Mouse (Mus musculus) midbrain, embryonic 15.5 days (tissue): ENCODE results near the gene Ttc9b. TPM values are rescaled to one million over a fixed set of nuclear protein-coding genes. Genes with fewer than 3 reads are reported as not detected.

ENCODE experiments used
- ATAC-seq: fragments of 200-750 bp; cut with Nextera tagmentation; replicated peaks from 2 replicates; pipeline ENCODE4 v1.8.0; 2017; ENCODE audit warnings: moderate TSS enrichment
- H3K27ac ChIP-seq: fragments of 300-500 bp; sonication (generic); 2 replicates; pipeline ENCODE4 v1.5.1; 2015; ENCODE audit warnings: mild to moderate bottlenecking, inconsistent platforms
- H3K27me3 ChIP-seq: fragments of 300-500 bp; sonication (generic); replicated peaks from 2 replicates; pipeline ENCODE4 v1.6.1; 2015; ENCODE audit warnings: inconsistent platforms
- H3K36me3 ChIP-seq: fragments of 300-500 bp; sonication (generic); replicated peaks from 2 replicates; pipeline ENCODE4 v1.6.1; 2015; ENCODE audit warnings: inconsistent platforms
- H3K4me1 ChIP-seq: fragments of 300-500 bp; sonication (generic); 2 replicates; pipeline ENCODE4 v1.6.1; 2015; ENCODE audit warnings: inconsistent platforms
- H3K4me2 ChIP-seq: fragments of 300-500 bp; sonication (generic); 2 replicates; pipeline ENCODE4 v1.6.1; 2015; ENCODE audit warnings: inconsistent platforms, mild to moderate bottlenecking, moderate library complexity
- H3K4me3 ChIP-seq: fragments of 300-500 bp; sonication (generic); 2 replicates; pipeline ENCODE4 v1.5.1; 2015; ENCODE audit warnings: mild to moderate bottlenecking, inconsistent platforms
- H3K9ac ChIP-seq: fragments of 300-500 bp; sonication (generic); 2 replicates; pipeline ENCODE4 v1.6.1; 2015; ENCODE audit warnings: mild to moderate bottlenecking, inconsistent platforms
- H3K9me3 ChIP-seq: fragments of 300-500 bp; sonication (generic); 2 replicates; pipeline ENCODE4 v1.6.1; 2016; ENCODE audit warnings: inconsistent platforms
- WGBS: fragments of 180-500 bp; shearing (Covaris S2); methylation state at CpG from one replicate; pipeline ENCODE4 v1.1.7; 2015; ENCODE audit warnings: mixed read lengths; 5-methylcytosine and 5-hydroxymethylcytosine counted together
- polyA plus RNA-seq: library from polyadenylated mRNA; unstranded; fragments of >200 nt; fragmentation: Nextera tagmentation; extraction: Ambion mirVana; gene quantifications from 2 replicates; pipeline ENCODE4 v1.2.1, GENCODE M21; 2015

Ttc9b gene
- polyA plus RNA-seq, result 71.9 and 74.4 TPM in 2 replicates

DNA sequence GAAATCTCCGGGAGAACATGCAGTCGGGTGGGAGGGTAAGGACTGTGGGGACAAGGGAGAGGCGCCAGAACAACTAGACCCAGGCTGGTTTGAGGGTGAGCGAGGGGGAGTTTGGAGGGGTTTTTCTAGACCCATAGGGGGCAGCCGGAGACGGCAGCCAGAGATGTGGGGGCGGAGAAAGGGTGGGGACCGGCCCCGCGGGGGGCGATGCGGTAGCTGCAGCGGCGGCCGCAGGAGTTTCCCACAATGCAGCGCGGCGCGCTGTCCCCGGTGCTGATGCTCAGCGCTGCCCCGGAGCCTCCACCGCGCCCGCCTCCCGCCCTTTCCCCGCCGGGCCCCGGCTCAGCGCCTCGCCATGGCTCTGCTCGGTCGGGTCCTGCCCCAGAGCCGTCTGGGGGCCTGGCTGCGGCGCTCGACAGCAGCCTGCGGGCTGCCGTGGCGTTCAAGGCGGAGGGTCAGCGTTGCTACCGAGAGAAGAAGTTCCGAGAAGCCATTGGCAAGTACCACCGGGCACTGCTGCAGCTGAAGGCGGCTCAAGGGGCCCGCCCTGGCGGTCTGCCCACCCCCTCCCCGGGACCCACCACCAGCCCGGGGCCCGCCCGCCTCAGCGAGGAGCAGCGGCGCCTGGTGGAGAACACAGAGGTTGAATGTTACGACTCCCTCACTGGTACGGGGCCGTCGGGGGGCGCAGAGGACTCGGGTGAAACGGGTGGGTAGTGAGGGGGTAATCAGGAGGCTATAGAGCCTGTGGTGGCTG is at the start of gene Ttc9b:
Gene Ttc9b, plus strand, starts transcription at position 235 of the 757 bp plus-strand sequence.
- H3K9ac ChIP-seq, result peak within 1 kb of the TSS; percentile 85
- no peaks in the 10 kb centered on the region; the same call in 1 of the 2 replicates for H3K27me3 ChIP-seq
- H3K4me2 ChIP-seq, result peak within 1 kb of the TSS; percentile 77
- peak within 1 kb of the TSS; percentile 84 for H3K4me3 ChIP-seq
- peak; percentile 80 for ATAC-seq
- H3K36me3 ChIP-seq, result peaks cover 7% of the 10 kb centered on the region
- peaks cover 27% of the 10 kb centered on the region for H3K4me1 ChIP-seq
- no peaks in the 10 kb centered on the region for H3K9me3 ChIP-seq
- 2% methylated on average over 58 of the region's 62 CpGs for WGBS
- H3K27ac ChIP-seq, result peak within 1 kb of the TSS; percentile 97

DNA sequence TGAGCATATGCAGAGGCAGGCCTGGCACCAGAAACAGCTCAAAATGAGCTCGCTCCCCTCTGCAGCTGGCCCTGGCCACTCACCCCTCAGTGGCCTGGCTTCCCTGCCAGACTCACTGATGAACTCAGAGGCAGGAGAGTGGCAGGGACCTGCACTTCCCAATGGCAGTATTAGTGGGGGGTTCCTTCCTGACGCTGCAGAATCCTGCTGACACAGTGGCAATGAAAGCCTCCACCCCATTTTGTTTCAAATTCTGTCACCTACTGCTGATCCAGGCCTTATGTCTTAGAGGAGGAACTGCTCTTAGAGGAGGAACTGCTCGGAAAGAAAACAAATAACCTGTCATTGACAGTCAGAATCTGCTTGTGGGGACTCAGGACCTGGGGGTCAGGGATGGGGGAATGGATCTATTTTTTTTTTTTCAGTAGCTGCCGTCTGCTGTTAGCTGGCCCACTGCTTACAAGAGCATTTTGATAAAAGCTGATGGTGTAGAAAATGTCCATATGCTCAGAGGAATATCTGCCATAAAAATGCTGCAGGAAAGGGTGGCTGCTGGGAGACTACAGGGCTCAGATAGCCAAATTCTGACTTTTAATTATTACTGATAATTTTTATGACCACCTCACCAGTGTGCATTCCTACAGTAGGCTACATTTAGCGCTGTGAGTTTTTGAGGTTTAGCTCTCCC is 48.9 kb upstream of the Ttc9b start:
- Histone ChIP-seq H3K4me1 (peaks cover 16% of the 10 kb centered on the region), H3K36me3 (0 out of 2 replicates have a peak, but pooled peaks cover 4% of the 10 kb centered on the region), H3K27ac (peak overlapping the region; percentile 58), H3K9ac (no peak overlapping the region; the same call in 1 of the 2 replicates), H3K9me3 (no peaks in the 10 kb centered on the region), H3K4me2 (no peak overlapping the region), H3K4me3 (no peak overlapping the region), H3K27me3 (no peaks in the 10 kb centered on the region)
- no peak for ATAC-seq
- 54% methylated on average over 5 of the region's 5 CpGs for WGBS

DNA sequence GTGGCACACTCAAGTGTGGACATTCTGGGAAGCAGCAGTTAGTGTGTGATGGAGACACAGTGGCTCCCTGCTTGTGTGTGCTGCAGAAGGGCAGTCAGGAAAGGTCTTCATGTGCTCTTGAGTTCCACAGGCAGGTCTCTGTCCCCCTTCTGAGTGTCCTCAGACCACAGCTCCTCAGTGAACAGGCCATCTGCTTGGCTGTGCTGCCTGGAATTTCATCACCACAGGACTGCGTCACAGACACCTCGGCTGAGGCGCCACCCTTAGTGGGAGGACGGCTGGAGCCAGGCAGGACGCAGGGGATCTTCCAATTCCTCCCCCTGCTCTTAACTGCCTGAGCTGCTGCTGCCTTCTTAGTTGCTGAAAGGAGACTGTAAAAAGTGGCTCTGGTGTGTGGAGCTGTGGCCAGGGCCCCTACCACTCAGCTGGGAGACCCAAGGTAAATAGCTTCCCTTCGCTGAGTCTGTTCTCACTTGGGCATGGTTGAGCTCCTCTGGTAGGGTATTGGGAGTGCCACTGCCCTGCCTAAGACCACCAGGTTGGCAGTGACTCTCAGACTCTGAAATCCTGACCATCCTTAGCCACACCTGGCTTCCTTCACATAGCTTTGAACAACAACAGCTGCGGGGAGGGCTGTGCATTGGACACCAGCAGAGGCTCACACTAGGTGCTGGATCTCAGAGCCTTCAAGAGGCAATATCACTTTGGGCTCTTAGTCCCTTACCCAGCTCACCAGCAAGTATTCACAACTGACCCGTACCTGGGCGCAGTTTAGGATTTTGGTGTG is 48.0 kb upstream of the Ttc9b start:
- no peak overlapping the region for H3K4me2 ChIP-seq
- 0 out of 2 replicates have a peak, but pooled peaks cover 4% of the 10 kb centered on the region for H3K36me3 ChIP-seq
- 74% methylated on average over 9 of the region's 9 CpGs for WGBS
- peaks cover 16% of the 10 kb centered on the region for H3K4me1 ChIP-seq
- no peaks in the 10 kb centered on the region for H3K9me3 ChIP-seq
- no peak overlapping the region for H3K4me3 ChIP-seq
- H3K9ac ChIP-seq, result no peak overlapping the region; the same call in 1 of the 2 replicates
- peak overlapping the region; percentile 58; the same call in 1 of the 2 replicates for H3K27ac ChIP-seq
- ATAC-seq, result no peak
- H3K27me3 ChIP-seq, result no peaks in the 10 kb centered on the region

DNA sequence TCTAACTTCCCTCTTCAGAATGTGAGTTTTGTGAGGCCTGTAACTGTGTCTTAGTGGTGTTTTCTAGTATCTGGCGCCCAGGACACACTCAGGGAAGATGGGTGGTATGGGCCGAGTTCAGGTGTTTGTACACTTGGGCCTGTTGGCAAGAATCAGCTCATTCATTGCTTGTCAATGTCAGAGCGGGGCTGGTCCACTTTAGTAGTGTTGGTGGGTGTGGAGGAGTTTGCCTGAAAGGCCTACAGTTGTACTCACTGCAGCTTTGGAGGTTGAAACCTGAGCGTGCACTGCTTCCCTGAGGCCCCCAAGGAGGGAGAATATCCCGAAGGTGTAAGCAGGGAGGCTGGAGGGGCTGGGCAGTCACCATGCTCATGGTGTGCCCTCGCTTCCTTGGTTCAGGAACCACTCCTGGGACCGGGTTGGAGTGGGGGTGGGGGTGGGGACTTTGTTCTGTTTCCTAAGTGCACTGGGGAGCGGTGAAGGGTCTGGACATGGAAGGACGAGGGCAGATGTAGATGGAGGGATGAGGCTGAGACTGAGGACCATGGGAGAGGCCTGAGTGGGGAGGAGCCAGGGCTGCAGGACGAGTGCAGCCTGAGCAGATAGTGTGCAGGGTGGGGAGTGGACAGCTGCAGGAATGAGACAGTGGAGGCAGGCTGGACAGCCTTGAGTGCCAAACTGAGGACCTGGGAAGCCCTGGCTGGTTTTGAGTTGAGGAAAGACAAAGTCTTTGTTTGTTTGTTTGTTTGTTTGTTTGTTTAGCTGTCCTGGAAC is 47.0 kb upstream of the Ttc9b start:
- no peak overlapping the region for H3K9ac ChIP-seq
- 0 out of 2 replicates have a peak, but pooled peaks cover 4% of the 10 kb centered on the region for H3K36me3 ChIP-seq
- WGBS, result 69% methylated on average over 10 of the region's 10 CpGs
- H3K4me3 ChIP-seq, result no peak overlapping the region
- H3K27ac ChIP-seq, result no peak overlapping the region
- no peaks in the 10 kb centered on the region for H3K9me3 ChIP-seq
- H3K4me1 ChIP-seq, result peaks cover 16% of the 10 kb centered on the region
- ATAC-seq, result no peak
- no peak overlapping the region for H3K4me2 ChIP-seq
- no peaks in the 10 kb centered on the region for H3K27me3 ChIP-seq

DNA sequence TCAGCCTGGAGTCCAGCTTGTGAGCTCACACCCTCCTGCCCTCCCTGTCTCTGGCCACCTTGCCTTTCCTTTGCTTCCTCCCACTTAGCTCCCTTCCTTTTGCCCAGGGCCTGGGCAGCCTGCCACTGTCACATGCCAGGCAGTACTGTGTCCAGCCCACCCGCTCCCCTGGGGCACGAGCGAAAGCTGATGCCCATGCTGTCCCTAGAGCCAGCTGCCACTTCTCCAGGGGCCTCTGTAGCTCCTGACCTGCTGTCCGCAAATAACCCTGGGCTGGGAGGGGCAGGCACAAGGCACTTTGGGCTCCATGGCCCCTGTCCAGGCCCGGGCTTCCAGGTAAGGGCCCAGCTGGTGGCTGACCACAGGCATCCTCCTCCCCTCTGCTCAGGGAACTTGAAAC is 46.1 kb upstream of the Ttc9b start:
- H3K9ac ChIP-seq, result no peak overlapping the region
- H3K27ac ChIP-seq, result no peak overlapping the region
- H3K9me3 ChIP-seq, result no peaks in the 10 kb centered on the region
- no peak overlapping the region for H3K4me2 ChIP-seq
- H3K27me3 ChIP-seq, result no peaks in the 10 kb centered on the region
- H3K4me3 ChIP-seq, result no peak overlapping the region
- H3K36me3 ChIP-seq, result 0 out of 2 replicates have a peak, but pooled peaks cover 4% of the 10 kb centered on the region
- no peak for ATAC-seq
- WGBS, result 80% methylated on average over 5 of the region's 5 CpGs
- peaks cover 16% of the 10 kb centered on the region for H3K4me1 ChIP-seq

DNA sequence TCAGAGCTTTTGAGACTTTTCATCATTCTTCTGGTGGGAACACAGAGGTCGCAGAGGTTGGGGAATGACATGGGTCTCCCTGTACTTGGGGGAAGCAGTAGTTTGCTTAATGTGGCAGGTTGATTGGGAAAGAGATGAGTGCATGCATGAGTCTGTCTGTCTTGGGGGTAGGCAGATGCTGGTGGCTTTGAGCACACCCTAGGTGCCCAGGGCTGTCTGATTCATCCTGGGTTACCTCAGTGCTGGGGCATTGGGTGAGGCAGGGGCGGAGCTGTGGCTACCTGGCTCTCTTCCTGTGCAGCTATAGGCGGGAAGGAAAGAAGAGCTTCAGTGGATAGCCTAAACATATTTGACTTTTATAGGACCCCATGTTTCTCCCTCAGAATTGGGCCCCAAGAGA is 45.6 kb upstream of the Ttc9b start:
- H3K4me3 ChIP-seq, result no peak overlapping the region
- no peak overlapping the region for H3K9ac ChIP-seq
- no peak overlapping the region for H3K27ac ChIP-seq
- H3K27me3 ChIP-seq, result no peaks in the 10 kb centered on the region
- H3K9me3 ChIP-seq, result no peaks in the 10 kb centered on the region
- peaks cover 19% of the 10 kb centered on the region for H3K4me1 ChIP-seq
- H3K36me3 ChIP-seq, result 0 out of 2 replicates have a peak, but pooled peaks cover 4% of the 10 kb centered on the region
- WGBS, result 97% methylated on average over 3 of the region's 3 CpGs
- H3K4me2 ChIP-seq, result no peak overlapping the region
- ATAC-seq, result no peak

DNA sequence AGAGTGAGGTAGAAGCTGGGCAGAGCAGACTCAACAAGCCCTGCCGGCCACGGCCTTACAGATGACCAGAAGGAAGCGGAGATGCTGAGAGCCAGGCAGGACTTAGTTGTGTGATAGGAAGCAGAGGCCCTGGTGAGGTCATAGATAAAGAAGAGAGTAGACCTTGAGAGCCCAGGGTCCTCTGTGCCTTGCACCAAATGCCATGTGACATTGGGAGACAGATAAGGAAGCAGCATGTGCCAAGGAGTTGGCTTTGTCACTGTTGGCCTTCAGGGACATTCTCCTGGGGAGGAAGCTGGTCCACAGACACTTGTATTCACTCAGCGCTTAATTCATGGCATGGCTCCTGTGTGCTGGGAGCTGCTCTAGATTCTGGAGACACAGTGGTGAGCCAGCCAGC is 44.4 kb upstream of the Ttc9b start:
- H3K4me3 ChIP-seq, result no peak overlapping the region
- H3K27ac ChIP-seq, result no peak overlapping the region
- H3K27me3 ChIP-seq, result no peaks in the 10 kb centered on the region
- no peak overlapping the region for H3K4me2 ChIP-seq
- H3K9ac ChIP-seq, result no peak overlapping the region
- H3K4me1 ChIP-seq, result peaks cover 28% of the 10 kb centered on the region
- 0 out of 2 replicates have a peak, but pooled peaks cover 4% of the 10 kb centered on the region for H3K36me3 ChIP-seq
- no peaks in the 10 kb centered on the region for H3K9me3 ChIP-seq
- 96% methylated on average over 4 of the region's 4 CpGs for WGBS
- no peak for ATAC-seq

DNA sequence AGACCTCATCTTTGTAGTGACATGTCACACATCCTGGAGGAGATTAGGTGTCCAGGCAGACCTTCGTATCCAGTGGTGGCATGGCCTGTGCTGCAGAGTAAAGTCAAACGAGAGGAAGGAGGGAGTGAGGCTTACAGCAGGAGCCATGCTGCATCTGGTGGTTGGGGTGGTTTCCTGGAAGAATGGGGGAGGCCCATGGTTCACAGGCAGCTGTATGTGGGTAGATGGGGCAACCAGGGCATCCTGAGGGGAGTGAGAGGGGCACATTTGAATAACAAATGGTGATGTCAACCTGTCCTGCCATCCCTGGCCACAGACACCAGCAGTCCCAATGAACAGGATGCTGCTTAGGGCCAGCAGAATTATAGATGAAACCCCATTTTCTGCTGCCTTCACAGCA is 44.0 kb upstream of the Ttc9b start:
- no peak for ATAC-seq
- Histone ChIP-seq H3K4me2 (no peak overlapping the region), H3K27me3 (no peaks in the 10 kb centered on the region), H3K27ac (no peak overlapping the region), H3K4me1 (peaks cover 28% of the 10 kb centered on the region), H3K4me3 (no peak overlapping the region), H3K9ac (no peak overlapping the region), H3K36me3 (0 out of 2 replicates have a peak, but pooled peaks cover 4% of the 10 kb centered on the region), H3K9me3 (no peaks in the 10 kb centered on the region)
- WGBS, result 86% methylated on average over 2 of the region's 2 CpGs

DNA sequence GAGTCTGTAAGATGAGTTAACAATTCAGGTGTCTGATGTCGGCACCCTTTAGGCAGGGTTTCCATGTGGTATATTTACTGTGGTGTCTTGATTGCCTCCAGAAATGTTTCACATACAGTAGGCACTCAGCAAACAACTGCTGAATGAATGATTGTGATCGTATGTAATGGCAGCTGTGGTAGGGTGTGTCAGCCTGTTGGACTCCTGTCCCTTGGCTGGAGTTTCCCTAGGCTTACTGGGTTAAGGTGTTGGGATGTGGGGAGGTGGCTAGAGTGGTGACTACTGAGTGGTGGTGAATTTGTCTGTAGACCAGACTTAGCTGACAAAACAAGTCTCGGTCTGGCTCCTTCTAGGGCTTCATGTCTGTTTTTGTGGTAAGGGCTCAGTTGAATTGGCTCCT is 43.3 kb upstream of the Ttc9b start:
- 94% methylated on average over 3 of the region's 3 CpGs for WGBS
- Histone ChIP-seq H3K9ac (no peak overlapping the region), H3K36me3 (0 out of 2 replicates have a peak, but pooled peaks cover 4% of the 10 kb centered on the region), H3K4me3 (no peak overlapping the region), H3K27me3 (no peaks in the 10 kb centered on the region), H3K9me3 (no peaks in the 10 kb centered on the region), H3K4me2 (no peak overlapping the region), H3K27ac (no peak overlapping the region), H3K4me1 (peaks cover 27% of the 10 kb centered on the region)
- ATAC-seq, result no peak

DNA sequence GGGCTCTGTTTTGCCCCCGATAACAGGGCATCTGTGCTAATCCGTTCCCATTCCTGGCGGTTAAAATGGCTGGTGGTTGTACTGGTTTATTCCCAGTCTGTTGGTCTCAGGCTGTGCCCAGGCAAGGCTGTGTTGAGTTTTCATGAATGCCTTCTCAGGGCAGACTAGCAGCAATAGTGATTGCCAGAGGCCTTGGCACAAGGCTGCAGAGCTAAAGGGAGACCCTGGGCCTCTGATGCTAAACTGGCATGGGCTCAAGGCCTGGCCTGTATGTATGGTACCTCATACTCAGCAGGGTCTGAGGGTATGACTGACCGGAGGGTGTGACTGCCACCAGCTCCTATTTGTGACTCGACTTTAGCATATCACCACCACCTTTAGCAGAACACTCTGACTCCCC is 42.8 kb upstream of the Ttc9b start:
- Histone ChIP-seq H3K27me3 (no peaks in the 10 kb centered on the region), H3K27ac (no peak overlapping the region), H3K4me2 (no peak overlapping the region), H3K4me3 (no peak overlapping the region), H3K9ac (no peak overlapping the region), H3K9me3 (no peaks in the 10 kb centered on the region), H3K4me1 (peaks cover 22% of the 10 kb centered on the region), H3K36me3 (0 out of 2 replicates have a peak, but pooled peaks cover 4% of the 10 kb centered on the region)
- WGBS, result 92% methylated on average over 5 of the region's 5 CpGs
- ATAC-seq, result no peak

DNA sequence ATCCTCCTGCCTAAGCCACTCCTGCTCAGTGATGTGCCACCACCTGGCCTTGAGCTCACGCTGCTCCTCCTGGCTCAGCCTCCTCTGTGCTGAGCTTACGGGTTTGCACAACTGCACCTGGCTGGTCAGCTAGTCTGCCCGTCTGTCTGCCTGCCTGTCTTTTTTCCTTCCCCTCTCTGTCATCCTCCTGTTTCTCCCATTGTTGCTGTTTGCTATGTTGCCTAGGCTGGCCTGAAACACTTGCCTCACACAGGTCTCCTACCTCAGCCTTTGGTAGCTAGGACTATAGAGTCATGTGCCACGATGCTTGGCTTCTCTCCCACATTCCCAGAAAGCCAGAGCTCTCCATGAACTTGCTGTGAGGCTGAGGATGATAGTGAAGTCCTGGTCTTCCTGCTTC is 40.8 kb upstream of the Ttc9b start:
- Histone ChIP-seq H3K4me3 (no peak overlapping the region), H3K27me3 (no peaks in the 10 kb centered on the region), H3K4me1 (peaks cover 22% of the 10 kb centered on the region), H3K36me3 (peaks cover 11% of the 10 kb centered on the region; the same call in 1 of the 2 replicates), H3K9me3 (no peaks in the 10 kb centered on the region), H3K4me2 (no peak overlapping the region), H3K27ac (peak overlapping the region; percentile 72), H3K9ac (no peak overlapping the region)
- WGBS, result 66% methylated on average over 4 of the region's 4 CpGs
- no peak for ATAC-seq
